Mouse (Mus musculus) spleen, adult 10 weeks (tissue): ENCODE measurements around the gene Cep170. TPM values are rescaled to one million over a fixed set of nuclear protein-coding genes. Genes with fewer than 3 reads are reported as not detected.

Experiments used
- polyA plus RNA-seq: library from polyadenylated mRNA; stranded (reverse); fragments of 350-450 nt; fragmentation: Illumina TruSeq; extraction: RNeasy Lipid Tissue Mini Kit (QIAGEN cat#74804); gene quantifications from one replicate; pipeline ENCODE4 v1.2.3, GENCODE M21; 2015; ENCODE audit warnings: low replicate concordance; ENCODE audit not compliant: insufficient read depth

Cep170 gene
- 46.3 TPM for polyA plus RNA-seq

GRCm38 (mm10) chr1:176814036-176814420 lies at the start of gene Cep170:
Gene Cep170, minus strand, starts transcription at chr1:176814067.

GRCm38 (mm10) chr1:176814591-176815062 lies 760 bp upstream of the Cep170 start, which contains the start of gene Sdccag8:
Gene Sdccag8, plus strand, starts transcription at chr1:176814660.

Other genes starting within 250 kb of the Cep170 start
- 17.2 TPM for gene Sdccag8, start 593 bp upstream of the Cep170 start, polyA plus RNA-seq